Mouse (Mus musculus) liver, embryonic 14.5 days (tissue): ENCODE data around the gene Chat.

ENCODE experiments used
- CTCF ChIP-seq: IDR thresholded peaks from 2 replicates; pipeline ENCODE4 v1.5.1; 2016; ENCODE audit warnings: antibody characterized with exemption, low read depth, control low read depth
- EP300 ChIP-seq: IDR thresholded peaks from 2 replicates; pipeline ENCODE4 v1.6.1; 2016; ENCODE audit warnings: antibody characterized with exemption, low read depth

GRCm38 (mm10) chr14:32380099-32380480 is 85.7 kb downstream of the Chat start:
- no peak for TF ChIP-seq CTCF
- TF ChIP-seq EP300, result no peak
